Mouse (Mus musculus): ENCODE measurements around the gene Drd1.

DNA sequence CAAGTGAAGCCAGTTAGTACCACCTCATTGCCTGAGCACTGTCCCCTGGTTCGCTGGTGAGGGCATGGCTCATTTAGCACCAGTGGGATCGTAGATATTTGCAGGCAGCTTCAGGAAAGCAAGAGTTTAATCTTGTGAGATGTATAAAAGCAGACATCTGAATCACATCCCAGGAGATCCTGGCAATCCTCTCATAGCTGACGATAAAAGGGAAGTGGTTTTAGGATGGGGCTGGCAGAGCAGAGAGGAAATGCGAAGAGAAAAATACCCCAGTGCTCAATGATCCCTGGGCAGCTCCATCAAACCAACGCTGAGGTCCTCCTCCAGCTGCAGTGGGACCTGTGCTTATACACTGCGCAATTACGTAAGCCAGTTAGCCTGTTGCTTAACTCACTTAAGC, 28.4 kb downstream of the Drd1 start:
- TF ChIP-seq CTCF (IDR thresholded peaks at IDR 0.05; ENCODE audit: low read depth, low read length) (no peak), POLR2A (IDR thresholded peaks at IDR 0.05; ENCODE audit: borderline replicate concordance, low read depth, low read length) (no peak)

Measured in bone marrow macrophage, adult 2 months (primary cell).